Mouse (Mus musculus) midbrain, embryonic 15.5 days (tissue): ENCODE results near the gene Adcy2. TPM values are rescaled to one million over a fixed set of nuclear protein-coding genes. Genes with fewer than 3 reads are reported as not detected.

Experiments
- ATAC-seq: fragments of 200-750 bp; cut with Nextera tagmentation; replicated peaks from 2 replicates; pipeline ENCODE4 v1.8.0; 2017; ENCODE audit warnings: moderate TSS enrichment
- H3K27ac ChIP-seq: fragments of 300-500 bp; sonication (generic); 2 replicates; pipeline ENCODE4 v1.5.1; 2015; ENCODE audit warnings: mild to moderate bottlenecking, inconsistent platforms
- H3K27me3 ChIP-seq: fragments of 300-500 bp; sonication (generic); replicated peaks from 2 replicates; pipeline ENCODE4 v1.6.1; 2015; ENCODE audit warnings: inconsistent platforms
- H3K36me3 ChIP-seq: fragments of 300-500 bp; sonication (generic); replicated peaks from 2 replicates; pipeline ENCODE4 v1.6.1; 2015; ENCODE audit warnings: inconsistent platforms
- H3K4me1 ChIP-seq: fragments of 300-500 bp; sonication (generic); 2 replicates; pipeline ENCODE4 v1.6.1; 2015; ENCODE audit warnings: inconsistent platforms
- H3K4me2 ChIP-seq: fragments of 300-500 bp; sonication (generic); 2 replicates; pipeline ENCODE4 v1.6.1; 2015; ENCODE audit warnings: inconsistent platforms, mild to moderate bottlenecking, moderate library complexity
- H3K4me3 ChIP-seq: fragments of 300-500 bp; sonication (generic); 2 replicates; pipeline ENCODE4 v1.5.1; 2015; ENCODE audit warnings: mild to moderate bottlenecking, inconsistent platforms
- H3K9ac ChIP-seq: fragments of 300-500 bp; sonication (generic); 2 replicates; pipeline ENCODE4 v1.6.1; 2015; ENCODE audit warnings: mild to moderate bottlenecking, inconsistent platforms
- H3K9me3 ChIP-seq: fragments of 300-500 bp; sonication (generic); 2 replicates; pipeline ENCODE4 v1.6.1; 2016; ENCODE audit warnings: inconsistent platforms
- WGBS: fragments of 180-500 bp; shearing (Covaris S2); methylation state at CpG from one replicate; pipeline ENCODE4 v1.1.7; 2015; ENCODE audit warnings: mixed read lengths; 5-methylcytosine and 5-hydroxymethylcytosine counted together
- polyA plus RNA-seq: library from polyadenylated mRNA; unstranded; fragments of >200 nt; fragmentation: Nextera tagmentation; extraction: Ambion mirVana; gene quantifications from 2 replicates; pipeline ENCODE4 v1.2.1, GENCODE M21; 2015

Adcy2 gene
- polyA plus RNA-seq, 1 experiment from 2014 or later, result 9.0 TPM

- no peak overlapping the region for H3K27ac ChIP-seq
- WGBS, result 81% methylated on average over 2 of the region's 2 CpGs
- H3K4me3 ChIP-seq, result no peak overlapping the region
- H3K36me3 ChIP-seq, result no peaks in the 10 kb centered on the region
- no peak overlapping the region for H3K9ac ChIP-seq
- no peaks in the 10 kb centered on the region for H3K9me3 ChIP-seq
- H3K4me2 ChIP-seq, result no peak overlapping the region
- no peak for ATAC-seq
- no peaks in the 10 kb centered on the region for H3K4me1 ChIP-seq
- no peaks in the 10 kb centered on the region for H3K27me3 ChIP-seq
These were observed 56.6 kb downstream of the Adcy2 start for GRCm38 (mm10) chr13:68942735-68943134.

GRCm38 (mm10) chr13:68941429-68941828, 57.9 kb downstream of the Adcy2 start:
- no peak overlapping the region for H3K27ac ChIP-seq
- no peak overlapping the region for H3K4me2 ChIP-seq
- no peaks in the 10 kb centered on the region for H3K36me3 ChIP-seq
- H3K9me3 ChIP-seq, result no peaks in the 10 kb centered on the region
- H3K4me3 ChIP-seq, result no peak overlapping the region
- WGBS, result 90% methylated on average over 1 of the region's 1 CpGs
- no peaks in the 10 kb centered on the region for H3K4me1 ChIP-seq
- ATAC-seq, result no peak
- H3K27me3 ChIP-seq, result no peaks in the 10 kb centered on the region
- H3K9ac ChIP-seq, result no peak overlapping the region

GRCm38 (mm10) chr13:68932283-68932647, 67.1 kb downstream of the Adcy2 start:
- Histone ChIP-seq H3K36me3 (no peaks in the 10 kb centered on the region), H3K27me3 (no peaks in the 10 kb centered on the region), H3K4me1 (no peaks in the 10 kb centered on the region), H3K9me3 (no peaks in the 10 kb centered on the region), H3K4me3 (no peak overlapping the region), H3K9ac (no peak overlapping the region), H3K27ac (no peak overlapping the region), H3K4me2 (no peak overlapping the region)
- no peak for ATAC-seq
- 76% methylated on average over 1 of the region's 1 CpGs for WGBS

GRCm38 (mm10) chr13:68931602-68932282, 67.6 kb downstream of the Adcy2 start:
- no peak overlapping the region for H3K27ac ChIP-seq
- H3K9ac ChIP-seq, result no peak overlapping the region
- ATAC-seq, result no peak
- no peaks in the 10 kb centered on the region for H3K4me1 ChIP-seq
- H3K36me3 ChIP-seq, result no peaks in the 10 kb centered on the region
- no peak overlapping the region for H3K4me2 ChIP-seq
- no peaks in the 10 kb centered on the region for H3K27me3 ChIP-seq
- H3K9me3 ChIP-seq, result no peaks in the 10 kb centered on the region
- 91% methylated on average over 8 of the region's 8 CpGs for WGBS
- no peak overlapping the region for H3K4me3 ChIP-seq

GRCm38 (mm10) chr13:68928469-68928868, 70.9 kb downstream of the Adcy2 start:
- H3K4me2 ChIP-seq, result no peak overlapping the region
- ATAC-seq, result no peak
- no peaks in the 10 kb centered on the region for H3K4me1 ChIP-seq
- 86% methylated on average over 6 of the region's 6 CpGs for WGBS
- H3K9ac ChIP-seq, result no peak overlapping the region
- no peaks in the 10 kb centered on the region for H3K36me3 ChIP-seq
- H3K9me3 ChIP-seq, result no peaks in the 10 kb centered on the region
- no peak overlapping the region for H3K4me3 ChIP-seq
- no peaks in the 10 kb centered on the region for H3K27me3 ChIP-seq
- no peak overlapping the region for H3K27ac ChIP-seq

GRCm38 (mm10) chr13:68913666-68914288, 85.6 kb downstream of the Adcy2 start:
- Histone ChIP-seq H3K9me3 (no peaks in the 10 kb centered on the region), H3K4me2 (no peak overlapping the region), H3K36me3 (no peaks in the 10 kb centered on the region), H3K9ac (no peak overlapping the region), H3K27me3 (no peaks in the 10 kb centered on the region), H3K4me1 (no peaks in the 10 kb centered on the region), H3K4me3 (no peak overlapping the region), H3K27ac (no peak overlapping the region)
- 89% methylated on average over 11 of the region's 11 CpGs for WGBS
- no peak for ATAC-seq

GRCm38 (mm10) chr13:68906667-68907066, 92.7 kb downstream of the Adcy2 start:
- Histone ChIP-seq H3K4me3 (no peak overlapping the region), H3K9ac (no peak overlapping the region), H3K27ac (no peak overlapping the region), H3K4me1 (0 out of 2 replicates have a peak, but pooled peaks cover 3% of the 10 kb centered on the region), H3K9me3 (no peaks in the 10 kb centered on the region), H3K4me2 (no peak overlapping the region), H3K27me3 (no peaks in the 10 kb centered on the region), H3K36me3 (no peaks in the 10 kb centered on the region)
- no peak for ATAC-seq
- WGBS, result 63% methylated on average over 1 of the region's 1 CpGs

- H3K9me3 ChIP-seq, result no peaks in the 10 kb centered on the region
- H3K4me3 ChIP-seq, result no peak overlapping the region
- H3K36me3 ChIP-seq, result no peaks in the 10 kb centered on the region
- ATAC-seq, result no peak
- H3K4me1 ChIP-seq, result 0 out of 2 replicates have a peak, but pooled peaks cover 3% of the 10 kb centered on the region
- no peak overlapping the region for H3K4me2 ChIP-seq
- H3K27me3 ChIP-seq, result no peaks in the 10 kb centered on the region
- 94% methylated on average over 1 of the region's 1 CpGs for WGBS
- H3K27ac ChIP-seq, result no peak overlapping the region
- no peak overlapping the region for H3K9ac ChIP-seq
These were observed 96.6 kb downstream of the Adcy2 start for GRCm38 (mm10) chr13:68902708-68903107.

- H3K27ac ChIP-seq, result no peak overlapping the region
- no peak overlapping the region for H3K9ac ChIP-seq
- H3K36me3 ChIP-seq, result no peaks in the 10 kb centered on the region
- H3K9me3 ChIP-seq, result no peaks in the 10 kb centered on the region
- ATAC-seq, result no peak
- H3K4me3 ChIP-seq, result no peak overlapping the region
- WGBS, result 91% methylated on average over 9 of the region's 9 CpGs
- H3K4me2 ChIP-seq, result no peak overlapping the region
- H3K27me3 ChIP-seq, result no peaks in the 10 kb centered on the region
- no peaks in the 10 kb centered on the region for H3K4me1 ChIP-seq
These were observed 109.3 kb downstream of the Adcy2 start for GRCm38 (mm10) chr13:68889929-68890593.

GRCm38 (mm10) chr13:68868776-68869175, 130.6 kb downstream of the Adcy2 start:
- no peaks in the 10 kb centered on the region for H3K27me3 ChIP-seq
- H3K4me1 ChIP-seq, result no peaks in the 10 kb centered on the region
- no peaks in the 10 kb centered on the region for H3K9me3 ChIP-seq
- H3K4me3 ChIP-seq, result no peak overlapping the region
- H3K27ac ChIP-seq, result no peak overlapping the region
- WGBS, result 93% methylated on average over 6 of the region's 6 CpGs
- H3K9ac ChIP-seq, result no peak overlapping the region
- ATAC-seq, result no peak
- no peaks in the 10 kb centered on the region for H3K36me3 ChIP-seq
- H3K4me2 ChIP-seq, result no peak overlapping the region

- Histone ChIP-seq H3K4me2 (no peak overlapping the region), H3K27ac (no peak overlapping the region), H3K4me1 (no peaks in the 10 kb centered on the region), H3K9ac (no peak overlapping the region), H3K36me3 (no peaks in the 10 kb centered on the region), H3K4me3 (no peak overlapping the region), H3K27me3 (no peaks in the 10 kb centered on the region), H3K9me3 (no peaks in the 10 kb centered on the region)
- no peak for ATAC-seq
- WGBS, result 57% methylated on average over 1 of the region's 1 CpGs
These were observed 131.2 kb downstream of the Adcy2 start for GRCm38 (mm10) chr13:68867940-68868655.

GRCm38 (mm10) chr13:68860036-68860435, 139.3 kb downstream of the Adcy2 start:
- Histone ChIP-seq H3K9me3 (no peaks in the 10 kb centered on the region), H3K4me2 (no peak overlapping the region), H3K9ac (no peak overlapping the region), H3K27ac (no peak overlapping the region), H3K4me1 (no peaks in the 10 kb centered on the region), H3K4me3 (no peak overlapping the region), H3K36me3 (no peaks in the 10 kb centered on the region), H3K27me3 (no peaks in the 10 kb centered on the region)
- WGBS, result 41% methylated on average over 4 of the region's 4 CpGs
- ATAC-seq, result no peak
